Mouse (Mus musculus) kidney, postnatal 10 days (tissue): ENCODE data around the gene Prkag2.
"Not testable (repeated sequence)": the region's sequence is repeated elsewhere in the genome, so short reads cannot be mapped to it uniquely, and the experiment has no call there.

ENCODE experiments used
- DNase-seq: peaks from one replicate; pipeline ENCODE4 v3.0.0; 2021; ENCODE audit warnings: mixed read lengths

Gene Prkag2

GRCm38 (mm10) chr5:24859771-24860540 is 240.5 kb downstream of the Prkag2 start:
- no peak for DNase-seq

DNA sequence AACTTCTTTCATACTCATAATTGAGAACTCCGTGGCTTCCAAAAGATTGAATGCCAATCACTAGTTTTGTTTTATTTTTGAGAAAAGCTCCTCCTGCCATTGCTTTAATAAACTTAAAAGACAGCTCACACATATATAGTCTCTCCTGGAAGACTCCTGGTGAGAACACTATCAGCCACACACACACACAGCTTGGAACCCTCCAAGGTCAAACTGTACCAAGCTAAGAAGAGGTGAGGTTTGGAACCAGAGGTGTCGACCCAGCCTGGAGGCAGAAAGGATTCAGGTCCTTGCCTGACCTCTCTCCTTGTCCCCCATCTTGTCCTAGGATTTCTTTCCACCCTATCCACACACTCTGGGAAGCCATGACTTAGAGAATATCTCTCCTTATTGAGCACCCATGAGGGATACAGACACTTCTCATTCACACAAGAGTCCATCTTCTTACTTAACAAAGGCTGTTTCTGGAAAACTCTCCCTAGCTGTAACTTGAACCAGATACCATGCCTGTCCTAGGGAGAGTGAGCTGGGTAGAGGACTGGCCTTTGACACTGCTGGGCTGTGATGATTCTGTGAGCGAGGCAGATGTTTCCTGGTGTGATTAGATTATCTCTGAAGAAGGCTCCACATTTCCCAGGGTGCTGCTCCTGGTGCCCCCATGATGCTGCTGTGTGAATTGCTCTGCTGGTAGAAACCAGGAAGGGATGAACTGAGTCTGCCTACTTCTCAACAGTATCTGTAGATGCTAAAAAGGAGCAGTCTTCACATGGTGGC is 245.4 kb downstream of the Prkag2 start:
- DNase-seq, result no peak

DNA sequence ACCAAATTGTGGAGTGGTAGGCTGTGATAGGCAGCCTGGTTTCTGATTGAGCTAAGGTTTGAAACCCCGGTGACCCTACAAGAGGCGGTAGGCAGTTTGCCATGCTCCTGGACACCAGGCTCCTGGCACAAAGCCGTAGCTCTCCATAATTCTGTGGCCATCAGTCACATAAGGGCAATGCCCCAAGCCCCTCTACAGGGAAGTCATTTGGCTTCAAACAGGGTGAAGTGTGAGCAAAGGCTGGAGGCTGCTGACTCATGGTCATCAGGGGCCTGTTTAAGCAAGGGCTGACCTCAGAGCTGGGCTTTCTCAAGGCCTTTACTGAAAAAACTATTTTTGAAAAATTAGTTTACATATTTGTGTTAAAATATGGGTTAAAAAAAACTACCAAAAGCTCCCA is 246.2 kb downstream of the Prkag2 start:
- no peak for DNase-seq

GRCm38 (mm10) chr5:24848261-24848660 is 252.2 kb downstream of the Prkag2 start:
- DNase-seq, result not testable (repeated sequence)

DNA sequence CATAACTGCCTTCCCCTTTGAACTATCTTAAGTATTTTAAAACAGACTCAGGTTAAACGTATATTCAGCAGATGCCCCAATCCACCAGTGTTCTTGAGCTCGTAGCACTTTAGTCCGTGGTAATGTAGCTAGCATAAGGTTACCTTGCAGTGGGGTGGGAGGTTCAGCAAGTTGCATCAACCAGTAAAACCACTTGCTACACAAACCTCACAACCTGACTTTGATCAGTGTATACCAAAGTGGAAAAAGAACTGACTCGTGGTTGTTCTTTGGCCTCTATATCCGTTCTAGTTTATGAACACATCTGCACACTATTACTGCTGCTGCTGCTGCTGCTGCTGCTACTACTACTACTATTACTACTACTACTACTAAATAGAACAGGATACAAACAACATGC is 256.6 kb downstream of the Prkag2 start:
- DNase-seq, result no peak

GRCm38 (mm10) chr5:24843103-24843475 is 257.4 kb downstream of the Prkag2 start:
- DNase-seq, result no peak

- peak; percentile 99 for DNase-seq
Measured at GRCm38 (mm10) chr5:24842274-24843102, 258.0 kb downstream of the Prkag2 start, which contains the start of gene Rheb. Rheb (minus strand) TSS chr5:24842624.

DNA sequence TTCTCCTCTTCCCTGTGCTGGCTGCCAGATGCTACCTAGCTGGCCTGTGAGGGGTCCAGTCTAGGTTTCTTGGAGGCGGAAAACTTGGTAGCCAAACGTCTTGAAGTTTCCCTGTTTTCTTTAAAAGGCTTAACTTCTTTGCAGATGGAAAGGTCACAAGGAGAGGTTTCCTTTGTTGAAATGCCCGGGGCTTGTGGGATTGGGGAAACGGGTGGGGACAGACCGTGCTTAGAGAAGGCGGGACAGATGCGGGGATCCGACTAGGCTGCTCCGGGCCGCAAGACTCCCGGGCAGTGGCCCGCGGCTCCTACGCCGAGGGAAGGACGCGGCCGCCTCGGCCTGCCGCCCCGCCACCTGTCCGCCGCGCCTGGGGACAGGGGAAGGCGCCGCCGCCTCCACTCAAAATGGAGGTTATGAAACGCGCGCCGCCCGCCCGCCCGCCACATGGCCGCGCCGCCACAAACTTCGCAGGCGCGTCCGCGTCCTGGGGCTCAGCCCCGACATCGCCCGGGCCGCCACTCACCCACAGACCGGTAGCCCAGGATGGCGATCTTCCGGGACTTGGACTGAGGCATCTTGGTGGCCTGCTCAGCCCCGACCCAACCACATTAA is 258.7 kb downstream of the Prkag2 start:
- DNase-seq, result no peak

DNA sequence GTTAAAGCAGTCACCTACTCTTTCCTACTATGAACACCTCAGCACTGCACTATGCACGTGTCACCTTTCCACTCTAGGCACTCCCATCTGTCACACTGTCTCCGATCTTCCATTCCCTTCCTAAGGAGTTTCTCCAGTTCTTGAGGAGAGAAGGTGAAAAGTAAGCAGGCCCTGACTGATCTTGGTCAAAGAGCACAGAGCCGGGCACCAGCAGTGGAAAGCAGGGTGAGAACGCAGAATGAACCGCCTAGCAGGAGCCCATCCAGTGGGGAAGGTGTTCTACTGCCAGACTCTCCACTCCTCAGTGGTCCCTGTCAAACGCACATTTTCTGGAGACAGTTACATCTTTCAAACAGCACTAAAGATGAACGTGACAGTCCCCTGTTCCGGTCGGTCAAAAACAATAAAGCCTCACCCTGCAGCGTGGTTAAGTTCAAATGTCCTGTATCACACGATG is 259.4 kb downstream of the Prkag2 start:
- peak; percentile 29 for DNase-seq

- no peak for DNase-seq
Measured at GRCm38 (mm10) chr5:24834491-24834890, 266.0 kb downstream of the Prkag2 start.

- no peak for DNase-seq
Measured at GRCm38 (mm10) chr5:24831912-24832311, 268.5 kb downstream of the Prkag2 start.

DNA sequence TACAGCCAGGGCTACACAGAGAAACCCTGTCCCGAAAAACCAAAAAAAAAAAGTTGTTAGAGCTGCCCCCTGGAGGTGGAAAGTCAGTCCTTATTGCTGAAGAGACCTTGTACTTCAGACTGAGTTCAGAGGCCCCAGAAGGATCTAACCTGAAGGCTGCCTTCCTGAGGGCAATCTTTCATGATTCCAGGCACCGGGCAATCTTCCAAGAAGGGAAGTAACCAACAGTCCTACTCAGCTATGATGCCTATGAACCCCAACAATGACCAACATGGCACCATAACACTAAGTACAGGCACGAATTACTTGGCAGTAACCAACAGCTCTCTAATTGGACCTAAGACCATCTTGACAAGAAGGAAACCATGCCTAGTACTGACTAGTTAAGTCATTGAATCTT is 272.0 kb downstream of the Prkag2 start:
- DNase-seq, result no peak

- no peak for DNase-seq
Measured at GRCm38 (mm10) chr5:24827173-24827572, 273.3 kb downstream of the Prkag2 start.

DNA sequence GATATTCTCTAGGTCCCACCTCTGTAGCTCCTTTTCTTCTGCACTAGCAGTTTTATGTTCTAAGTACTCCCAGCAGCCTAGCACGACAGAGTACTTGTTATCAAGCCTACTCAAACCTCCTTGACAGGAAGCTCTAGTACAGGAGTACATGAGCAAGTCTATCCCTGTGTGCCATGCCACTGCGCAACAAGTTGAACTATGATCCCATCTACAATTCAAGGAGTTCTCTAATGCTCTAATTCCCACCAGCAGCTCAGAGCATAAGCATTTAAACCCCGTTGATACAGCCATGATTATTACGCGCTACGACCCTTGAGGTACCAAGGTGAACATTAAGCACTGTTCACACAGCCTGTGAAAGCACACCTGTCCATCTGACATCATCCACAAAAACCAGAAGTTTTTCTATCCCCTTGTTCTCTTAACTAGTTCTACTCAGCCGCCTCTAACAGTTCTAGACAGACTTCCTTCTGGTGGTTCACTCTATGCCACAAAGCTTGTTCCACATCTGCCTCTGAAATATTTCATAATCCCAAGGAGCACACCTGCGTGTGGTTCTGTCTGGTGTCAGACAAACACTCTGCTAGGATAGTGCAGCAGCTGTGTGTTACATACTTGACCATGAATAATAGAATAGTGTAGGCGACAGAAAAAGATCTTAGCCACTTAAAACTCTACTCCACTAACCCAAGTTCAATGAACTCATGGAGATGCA is 274.2 kb downstream of the Prkag2 start:
- no peak for DNase-seq

DNA sequence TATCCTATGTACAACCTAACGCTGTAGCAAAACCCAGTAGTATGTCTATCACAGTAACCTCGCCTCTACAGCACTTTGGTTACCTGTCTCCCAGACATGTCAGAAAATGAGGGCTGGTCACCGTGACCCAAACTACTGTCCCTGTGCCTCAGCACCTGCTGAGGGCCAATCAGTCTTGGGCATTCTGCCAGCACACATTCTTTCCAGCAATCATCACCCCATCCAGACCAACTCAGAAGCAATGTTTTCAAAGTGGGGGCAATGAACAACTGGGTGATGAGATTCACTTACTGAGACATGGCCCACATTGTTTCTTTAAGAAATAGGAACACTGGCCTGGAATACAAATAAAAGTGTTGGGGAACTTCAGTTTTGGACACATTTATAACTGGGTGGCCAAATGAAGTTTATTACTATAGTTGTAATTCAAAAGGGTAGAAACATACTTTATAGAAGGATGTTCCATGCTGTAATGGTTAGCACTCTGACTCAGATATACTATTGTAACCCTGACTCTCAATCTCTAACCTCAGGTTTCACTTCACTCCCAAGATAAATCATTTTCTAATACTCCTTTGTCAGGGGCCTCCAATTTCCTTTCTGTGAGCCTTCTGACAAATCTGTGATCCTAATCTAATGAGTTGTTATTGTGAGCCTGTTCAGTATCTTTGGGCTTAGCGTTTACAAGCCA is 274.9 kb downstream of the Prkag2 start:
- peak; percentile 62 for DNase-seq

DNA sequence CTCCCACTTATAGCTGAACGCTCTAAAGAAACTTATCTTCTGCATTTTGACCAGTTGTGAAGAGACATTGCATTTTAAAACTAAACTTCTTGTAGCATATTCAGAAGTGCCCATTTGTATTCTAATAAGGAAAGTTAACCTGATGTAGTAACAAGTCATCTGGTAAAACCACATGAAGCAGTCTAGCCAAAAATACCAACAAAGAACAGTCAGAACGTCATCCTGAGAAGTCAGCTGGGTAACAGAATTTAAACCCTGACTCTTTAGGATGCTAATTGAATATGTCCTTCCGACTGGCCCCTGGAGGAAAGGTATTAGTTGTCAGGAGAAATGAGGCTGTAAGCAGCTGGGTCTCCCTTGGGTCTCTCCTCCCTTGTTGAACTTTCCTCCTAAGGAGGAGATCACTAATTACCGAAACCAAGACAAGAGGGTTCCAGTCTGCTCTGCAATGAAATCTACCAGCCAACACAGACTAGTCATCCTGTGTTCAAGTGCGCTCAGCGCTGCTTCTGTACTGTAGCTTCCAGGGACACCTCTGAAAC is 276.5 kb downstream of the Prkag2 start:
- DNase-seq, result no peak

- DNase-seq, result no peak
Measured at GRCm38 (mm10) chr5:24822781-24823180, 277.7 kb downstream of the Prkag2 start.

- not testable (repeated sequence) for DNase-seq
Measured at GRCm38 (mm10) chr5:24822231-24822630, 278.2 kb downstream of the Prkag2 start.

- no peak for DNase-seq
Measured at GRCm38 (mm10) chr5:24821403-24821841, 279.0 kb downstream of the Prkag2 start.

DNA sequence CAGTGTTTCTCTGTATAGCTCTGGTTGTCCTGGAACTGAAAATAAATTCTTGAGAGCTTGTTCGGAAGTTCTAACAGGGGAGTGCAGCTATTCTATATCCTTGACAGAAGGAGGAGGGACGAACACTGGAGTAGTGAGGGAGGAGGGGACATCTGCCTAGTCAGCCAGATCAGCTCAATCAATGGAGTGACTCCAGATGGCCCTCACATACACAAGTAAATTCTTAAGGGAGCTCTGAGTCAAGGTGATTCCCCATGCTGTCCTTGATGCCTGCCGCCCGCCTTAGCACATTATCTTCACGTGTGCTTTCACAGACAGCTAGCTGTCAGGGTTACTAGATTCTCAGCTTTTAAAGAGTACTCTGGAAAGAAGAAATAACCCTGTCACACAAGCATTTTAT is 279.8 kb downstream of the Prkag2 start:
- DNase-seq, result no peak

DNA sequence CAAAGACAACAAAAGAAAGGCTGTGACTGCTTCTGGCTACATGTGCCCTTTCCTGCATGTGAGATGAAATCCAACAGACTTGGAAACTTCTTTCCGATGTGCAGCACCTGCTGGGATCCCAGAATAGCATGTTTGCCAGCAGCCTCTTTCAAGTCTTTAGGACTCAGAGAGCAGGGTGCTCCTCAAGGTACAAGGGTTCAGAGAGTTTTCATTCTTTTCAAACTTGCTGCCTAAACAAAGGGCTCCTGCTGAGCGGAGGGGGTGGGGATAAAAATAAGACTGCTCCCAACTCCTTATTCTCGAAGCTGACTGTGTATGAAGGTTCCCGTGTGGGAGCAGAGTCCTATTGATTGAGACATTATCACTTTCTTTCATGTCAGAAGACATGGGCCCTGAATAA is 283.3 kb downstream of the Prkag2 start:
- DNase-seq, result no peak
